Mouse (Mus musculus) embryonic fibroblast, embryonic 13.5 days (primary cell): ENCODE measurements around the gene Mras. TPM values are rescaled to one million over a fixed set of nuclear protein-coding genes. Genes with fewer than 3 reads are reported as not detected.

Source experiments
- H3K27ac ChIP-seq: 2 replicates; pipeline ENCODE4 v1.5.1; 2012; ENCODE audit warnings: low read length, control low read depth, inconsistent platforms; ENCODE audit not compliant: insufficient read depth
- H3K4me1 ChIP-seq: 2 replicates; pipeline ENCODE4 v1.6.1; 2011; ENCODE audit warnings: low read length; ENCODE audit not compliant: control insufficient read depth, insufficient read depth
- H3K4me3 ChIP-seq: 2 replicates; pipeline ENCODE4 v1.5.1; 2011; ENCODE audit warnings: mild to moderate bottlenecking, control low read depth, low read length; ENCODE audit not compliant: insufficient read depth
- CTCF ChIP-seq: IDR thresholded peaks from 2 replicates; pipeline ENCODE4 v1.5.1; 2011; ENCODE audit warnings: mild to moderate bottlenecking, control low read depth, low read length, moderate library complexity, borderline replicate concordance; ENCODE audit not compliant: insufficient read depth
- POLR2A ChIP-seq: IDR thresholded peaks from 2 replicates; pipeline ENCODE4 v1.6.1; 2011; ENCODE audit warnings: low read depth, mild to moderate bottlenecking, control low read depth, low read length, moderate library complexity
- polyA plus RNA-seq: library from polyadenylated mRNA; stranded (reverse); fragments of >200 nt; gene quantifications from 2 replicates; pipeline ENCODE4 v1.2.4, GENCODE M21; 2011; ENCODE audit warnings: low read depth; ENCODE audit not compliant: missing spikeins, insufficient read length

Mras gene
- polyA plus RNA-seq: 29.5 and 35.3 TPM in 2 replicates

GRCm38 (mm10) chr9:99437031-99437764 lies at the start of gene Mras:
TSS of gene Mras (minus strand) at chr9:99437381.
- Histone ChIP-seq H3K4me3 (peak within 1 kb of the TSS; percentile 62), H3K4me1 (peaks cover 3% of the 10 kb centered on the region; the same call in 1 of the 2 replicates), H3K27ac (peak within 1 kb of the TSS; percentile 88)
- peak; percentile 19; the same call in 1 of the 2 replicates for TF ChIP-seq POLR2A
- TF ChIP-seq CTCF: no peak

- Histone ChIP-seq H3K27ac (no peak overlapping the region), H3K4me1 (no peaks in the 10 kb centered on the region), H3K4me3 (no peak overlapping the region)
- TF ChIP-seq CTCF (no peak), POLR2A (no peak)
Measured at GRCm38 (mm10) chr9:99485144-99485543, 48.0 kb upstream of the Mras start.

DNA sequence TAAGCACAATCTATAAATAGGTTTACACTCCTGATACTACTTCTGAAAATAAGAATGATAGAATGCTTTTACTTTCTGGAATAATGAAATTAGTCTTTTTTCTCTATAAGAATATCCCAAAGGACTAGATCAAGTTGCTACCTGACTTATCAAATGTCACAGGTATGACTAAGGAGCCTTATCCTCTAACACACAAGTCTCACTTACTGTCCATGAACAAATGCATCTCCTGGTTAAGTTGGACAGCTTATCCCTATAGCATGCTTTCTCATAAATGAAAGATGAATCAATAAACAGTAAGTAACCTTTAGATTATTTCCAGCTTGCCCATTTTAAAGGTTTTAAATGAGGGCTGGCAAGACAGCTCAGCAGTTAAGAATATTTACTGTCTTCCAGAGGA lies 47.5 kb upstream of the Mras start:
- Histone ChIP-seq H3K4me3 (no peak overlapping the region), H3K27ac (no peak overlapping the region), H3K4me1 (no peaks in the 10 kb centered on the region)
- no peak for TF ChIP-seq POLR2A
- no peak for TF ChIP-seq CTCF

- Histone ChIP-seq H3K27ac (no peak overlapping the region), H3K4me1 (no peaks in the 10 kb centered on the region), H3K4me3 (no peak overlapping the region)
- TF ChIP-seq CTCF (no peak), POLR2A (no peak)
Measured at GRCm38 (mm10) chr9:99483191-99483590, 46.0 kb upstream of the Mras start.

- Histone ChIP-seq H3K4me1 (no peaks in the 10 kb centered on the region), H3K27ac (no peak overlapping the region), H3K4me3 (no peak overlapping the region)
- no peak for TF ChIP-seq POLR2A
- TF ChIP-seq CTCF: no peak
Measured at GRCm38 (mm10) chr9:99480764-99481163, 43.6 kb upstream of the Mras start.

- Histone ChIP-seq H3K4me1 (no peaks in the 10 kb centered on the region), H3K27ac (no peak overlapping the region), H3K4me3 (no peak overlapping the region)
- no peak for TF ChIP-seq CTCF
- no peak for TF ChIP-seq POLR2A
Measured at GRCm38 (mm10) chr9:99479181-99479711, 42.1 kb upstream of the Mras start.

DNA sequence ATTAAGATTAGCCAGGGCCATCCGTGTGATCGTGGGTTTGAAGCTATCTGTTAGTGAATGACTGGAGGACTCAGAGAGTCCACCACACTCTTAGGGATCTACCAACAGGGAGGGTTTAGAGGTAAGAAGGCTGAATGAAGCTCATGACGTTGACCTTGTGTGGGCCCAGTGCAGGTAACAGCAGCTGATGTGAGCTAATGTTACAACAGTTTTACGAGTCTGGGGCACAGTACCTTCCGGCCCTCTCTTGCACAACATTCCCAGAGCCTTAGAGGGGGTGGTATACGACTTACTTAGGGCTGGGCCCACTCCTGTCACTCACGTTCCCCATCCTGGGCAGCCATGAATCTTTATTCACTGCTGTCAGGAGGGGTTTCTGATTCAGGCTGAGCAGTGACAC lies 34.2 kb upstream of the Mras start:
- Histone ChIP-seq H3K4me1 (no peaks in the 10 kb centered on the region), H3K27ac (no peak overlapping the region), H3K4me3 (no peak overlapping the region)
- TF ChIP-seq POLR2A: no peak
- TF ChIP-seq CTCF: no peak

DNA sequence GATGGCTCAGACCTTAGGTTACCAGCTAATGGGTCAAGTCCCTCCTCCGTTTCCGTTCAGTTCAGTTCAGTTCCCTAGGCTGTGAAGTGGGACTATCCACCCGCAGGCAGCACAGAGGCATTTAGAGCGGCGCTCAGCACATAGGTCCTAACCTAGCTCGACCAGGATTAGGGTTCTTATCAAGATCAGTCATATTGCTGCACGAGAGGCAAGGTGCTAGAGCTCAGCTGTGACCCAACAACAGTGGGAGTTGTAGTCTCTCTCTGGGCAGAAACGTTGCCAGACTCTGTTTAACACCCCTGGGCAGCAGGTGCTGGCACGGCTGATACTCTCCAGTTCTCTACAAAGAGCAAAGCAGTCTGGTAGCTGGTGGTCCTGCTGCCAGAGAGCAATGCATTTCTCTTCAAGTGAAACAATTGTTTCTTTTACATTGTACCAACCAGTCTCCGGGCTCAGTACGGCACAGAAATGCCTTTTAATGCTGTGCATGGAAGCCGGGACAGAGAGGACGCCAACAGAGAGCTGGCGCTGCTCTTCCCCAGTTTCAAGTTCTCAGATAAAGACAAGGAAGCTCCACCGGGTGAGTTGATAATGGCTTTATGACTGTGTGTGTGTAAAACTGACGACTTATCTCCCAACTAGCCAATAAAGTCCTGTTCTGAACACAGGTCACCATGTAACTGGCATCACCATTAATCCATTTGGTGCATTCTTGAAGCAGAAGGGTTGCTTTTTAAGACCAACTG lies 33.3 kb upstream of the Mras start:
- no peak for TF ChIP-seq POLR2A
- TF ChIP-seq CTCF: no peak
- Histone ChIP-seq H3K4me3 (no peak overlapping the region), H3K4me1 (no peaks in the 10 kb centered on the region), H3K27ac (no peak overlapping the region)

DNA sequence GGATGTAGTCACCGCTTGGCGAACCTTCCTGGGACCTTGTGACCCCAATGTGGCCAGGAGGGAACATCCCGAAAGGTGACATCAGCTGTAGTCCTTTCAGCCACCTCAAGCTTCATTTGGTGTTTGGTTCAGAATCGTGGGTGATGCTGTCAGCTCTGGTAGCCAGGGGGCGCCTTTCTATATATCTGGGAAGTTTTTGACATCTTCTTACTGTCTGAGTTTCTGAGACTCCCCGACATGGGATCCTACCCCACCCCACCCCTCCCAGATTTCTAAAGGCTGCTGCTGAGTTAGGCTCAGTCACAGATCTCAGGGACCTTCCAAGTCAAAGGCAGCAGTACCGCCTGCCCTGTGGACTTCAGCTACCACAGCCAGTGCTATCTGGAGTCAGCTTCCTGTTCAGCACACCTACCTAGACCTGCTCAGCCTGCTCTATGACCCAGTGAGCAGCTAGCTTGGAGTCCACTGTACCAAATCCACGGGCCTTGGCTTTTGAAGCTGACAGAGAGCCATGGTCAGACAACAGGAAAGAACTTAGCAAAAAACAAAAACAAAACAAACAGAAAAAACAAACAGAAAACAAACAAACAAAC lies 32.6 kb upstream of the Mras start:
- Histone ChIP-seq H3K4me3 (no peak overlapping the region), H3K4me1 (no peaks in the 10 kb centered on the region), H3K27ac (no peak overlapping the region)
- TF ChIP-seq POLR2A (no peak), CTCF (no peak)
